Mouse (Mus musculus) heart, postnatal 14 days (tissue): ENCODE results near the gene Chn2. TPM values are rescaled to one million over a fixed set of nuclear protein-coding genes. Genes with fewer than 3 reads are reported as not detected.

Experiments
- DNase-seq, 2 experiments: peaks; one replicate each; pipeline ENCODE4 v3.0.0; 2021 to 2022
- intact Hi-C: fragments of 180-260 bp; cut with DNase I; formaldehyde crosslinking; loops from one replicate; pipeline ENCODE4 v1.15.1; 2025
- total RNA-seq, 2 experiments: library from RNA; stranded (reverse); gene quantifications; 2 replicates each; pipeline ENCODE4 v1.2.3; 2021

Gene Chn2
- total RNA-seq, 2 experiments from 2014 or later = 3.7 to 4.3 TPM

GRCm38 (mm10) chr6:54040448-54040844, 1.1 kb downstream of the Chn2 start:
- intact Hi-C loops = no loop called here
- DNase-seq = no peak

GRCm38 (mm10) chr6:54041386-54042043, 2.2 kb downstream of the Chn2 start:
- intact Hi-C loops = no loop called here
- no peak for DNase-seq

GRCm38 (mm10) chr6:54042142-54042541, 2.8 kb downstream of the Chn2 start:
- no peak for DNase-seq
- intact Hi-C loops = no loop called here

- DNase-seq = no peak
- intact Hi-C loops = no loop called here
Measured at GRCm38 (mm10) chr6:54043536-54043935, 4.2 kb downstream of the Chn2 start.

- intact Hi-C loops = no loop called here
- DNase-seq = no peak
Measured at GRCm38 (mm10) chr6:54045748-54046721, 6.7 kb downstream of the Chn2 start.

GRCm38 (mm10) chr6:54046884-54047747, 7.8 kb downstream of the Chn2 start:
- intact Hi-C loops = no loop called here
- no peak for DNase-seq

GRCm38 (mm10) chr6:54048768-54049167, 9.4 kb downstream of the Chn2 start:
- DNase-seq = no peak
- intact Hi-C loops = no loop called here

- intact Hi-C loops = no loop called here
Measured at GRCm38 (mm10) chr6:54051173-54051572, 11.8 kb downstream of the Chn2 start.

GRCm38 (mm10) chr6:54052124-54052523, 12.8 kb downstream of the Chn2 start:
- no peak for DNase-seq
- intact Hi-C loops = no loop called here

More at GRCm38 (mm10) chr6:54051173-54051572, 11.8 kb downstream of the Chn2 start:
- no peak for DNase-seq

GRCm38 (mm10) chr6:54052666-54053065, 13.3 kb downstream of the Chn2 start:
- no peak for DNase-seq
- intact Hi-C loops = no loop called here

- DNase-seq = no peak
- intact Hi-C loops = no loop called here
Measured at GRCm38 (mm10) chr6:54053316-54053715, 14.0 kb downstream of the Chn2 start.

- DNase-seq = no peak
- intact Hi-C loops = no loop called here
Measured at GRCm38 (mm10) chr6:54055387-54055786, 16.0 kb downstream of the Chn2 start.

- intact Hi-C loops = no loop called here
- DNase-seq = no peak
Measured at GRCm38 (mm10) chr6:54056548-54057532, 17.5 kb downstream of the Chn2 start.

GRCm38 (mm10) chr6:54057661-54058060, 18.3 kb downstream of the Chn2 start:
- DNase-seq = no peak
- intact Hi-C loops = no loop called here

- intact Hi-C loops = no loop called here
- DNase-seq = no peak
Measured at GRCm38 (mm10) chr6:54058837-54059236, 19.5 kb downstream of the Chn2 start.

GRCm38 (mm10) chr6:54060258-54060657, 20.9 kb downstream of the Chn2 start:
- intact Hi-C loops = no loop called here
- DNase-seq = no peak

- intact Hi-C loops = no loop called here
- DNase-seq = no peak
Measured at GRCm38 (mm10) chr6:54061375-54061774, 22.0 kb downstream of the Chn2 start.

- intact Hi-C loops = no loop called here
- no peak for DNase-seq
Measured at GRCm38 (mm10) chr6:54063878-54064277, 24.5 kb downstream of the Chn2 start.

- intact Hi-C loops = no loop called here
- no peak for DNase-seq
Measured at GRCm38 (mm10) chr6:54067380-54067779, 28.0 kb downstream of the Chn2 start.

- DNase-seq = no peak
- intact Hi-C loops = no loop called here
Measured at GRCm38 (mm10) chr6:54068882-54069281, 29.5 kb downstream of the Chn2 start.
